Mouse (Mus musculus): ENCODE measurements around the gene Lzts2.
"Not testable (repeated sequence)": the region's sequence is repeated elsewhere in the genome, so short reads cannot be mapped to it uniquely, and the experiment has no call there.

The Lzts2 gene

DNA sequence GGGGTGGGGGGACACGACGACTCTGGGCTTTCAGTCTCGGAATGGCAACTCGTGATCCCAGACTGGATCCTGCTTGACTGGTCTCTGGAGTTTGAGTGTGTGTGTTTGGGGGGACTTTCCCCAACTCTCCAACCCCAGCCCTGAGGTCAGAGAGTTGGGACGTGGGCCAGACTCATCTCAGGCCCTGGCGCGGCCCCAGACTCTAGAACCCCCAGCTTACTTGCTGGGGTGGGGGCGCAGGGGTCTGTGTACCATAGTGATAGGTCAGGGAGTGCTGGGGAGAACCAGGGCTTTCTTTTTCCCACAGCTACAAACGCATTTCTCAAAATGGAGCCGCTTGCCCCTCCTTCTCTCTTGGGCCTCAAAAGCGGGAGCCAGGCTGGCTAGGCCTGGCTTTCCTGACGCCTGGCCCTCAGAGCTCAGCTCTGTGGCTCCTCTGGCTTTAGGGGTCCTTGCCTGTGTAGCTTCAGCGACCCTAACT lies 4.2 kb downstream of the Lzts2 start:
- in situ Hi-C loops (cut with MboI; ENCODE audit: low pct_unique_long_range_greater_than_20kb in 1 of 2, low sequenced_read_pairs in 2 of 2, unreplicated experiment in 1 of 2): no loop called here

GRCm38 (mm10) chr19:45020348-45020747 lies 6.1 kb downstream of the Lzts2 start:
- in situ Hi-C loops (cut with MboI; ENCODE audit: low pct_unique_long_range_greater_than_20kb in 1 of 2, low sequenced_read_pairs in 2 of 2, unreplicated experiment in 1 of 2): no loop called here

DNA sequence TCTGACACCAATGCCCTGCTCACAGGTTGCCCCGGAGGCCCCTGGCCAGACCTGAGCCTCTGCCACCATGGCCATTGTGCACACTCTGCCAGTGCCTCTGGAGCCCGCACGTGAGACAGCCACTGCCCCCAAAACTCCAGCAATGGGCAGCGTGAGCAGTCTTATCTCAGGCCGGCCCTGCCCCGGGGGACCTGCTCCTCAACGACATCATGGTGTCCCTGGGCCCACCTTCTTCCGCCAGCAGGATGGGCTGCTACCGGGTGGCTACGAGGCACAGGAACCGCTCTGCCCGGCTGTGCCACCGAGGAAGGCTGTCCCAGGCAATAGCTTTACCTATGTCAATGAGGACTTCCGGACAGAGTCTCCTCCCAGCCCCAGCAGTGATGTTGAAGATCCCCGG lies 7.1 kb downstream of the Lzts2 start:
- in situ Hi-C loops (cut with MboI; ENCODE audit: low pct_unique_long_range_greater_than_20kb in 1 of 2, low sequenced_read_pairs in 2 of 2, unreplicated experiment in 1 of 2): no loop called here

DNA sequence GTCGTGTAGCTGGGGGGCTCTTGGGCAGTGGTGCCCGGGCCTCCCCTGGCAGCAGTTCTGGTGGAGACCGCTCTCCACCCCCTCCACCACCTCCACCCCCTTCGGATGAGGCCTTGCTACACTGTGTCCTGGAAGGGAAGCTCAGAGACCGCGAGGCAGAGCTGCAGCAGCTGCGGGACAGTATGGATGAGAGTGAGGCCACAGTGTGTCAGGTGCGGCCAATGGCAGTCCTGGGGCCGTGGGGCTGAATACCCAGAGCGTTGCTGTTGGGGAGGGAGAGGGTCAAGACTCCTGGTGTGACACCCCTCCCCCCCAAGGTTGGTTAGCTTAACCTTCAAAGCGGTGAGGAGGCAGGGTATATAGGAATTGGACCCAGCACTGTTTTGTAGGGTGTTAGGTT lies 9.8 kb downstream of the Lzts2 start:
- in situ Hi-C loops (cut with MboI; ENCODE audit: low pct_unique_long_range_greater_than_20kb in 1 of 2, low sequenced_read_pairs in 2 of 2, unreplicated experiment in 1 of 2): no loop called here

DNA sequence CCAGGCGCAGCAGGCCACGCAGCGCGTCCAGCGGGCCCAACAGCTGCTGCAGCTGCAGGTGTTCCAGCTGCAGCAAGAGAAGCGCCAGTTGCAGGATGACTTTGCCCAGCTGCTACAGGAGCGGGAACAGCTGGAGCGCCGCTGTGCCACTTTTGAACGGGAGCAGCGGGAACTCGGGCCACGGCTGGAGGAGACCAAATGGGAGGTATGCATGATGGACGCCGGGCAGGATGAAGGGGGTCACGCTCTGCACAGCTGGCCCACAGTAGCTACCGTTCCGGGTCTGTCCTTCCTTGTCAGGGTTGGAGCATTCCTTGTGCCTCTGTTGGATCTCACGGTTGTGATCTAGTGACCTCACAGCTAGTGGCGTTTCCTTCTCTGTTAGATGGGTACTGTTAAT lies 10.6 kb downstream of the Lzts2 start:
- in situ Hi-C loops (cut with MboI; ENCODE audit: low pct_unique_long_range_greater_than_20kb in 1 of 2, low sequenced_read_pairs in 2 of 2, unreplicated experiment in 1 of 2): no loop called here

GRCm38 (mm10) chr19:45025937-45026568 lies 11.8 kb downstream of the Lzts2 start:
- in situ Hi-C loops (cut with MboI; ENCODE audit: low pct_unique_long_range_greater_than_20kb in 1 of 2, low sequenced_read_pairs in 2 of 2, unreplicated experiment in 1 of 2): no loop called here

- in situ Hi-C loops (cut with MboI; ENCODE audit: low pct_unique_long_range_greater_than_20kb in 1 of 2, low sequenced_read_pairs in 2 of 2, unreplicated experiment in 1 of 2): no loop called here
These were observed 12.9 kb downstream of the Lzts2 start for GRCm38 (mm10) chr19:45026958-45027670.

DNA sequence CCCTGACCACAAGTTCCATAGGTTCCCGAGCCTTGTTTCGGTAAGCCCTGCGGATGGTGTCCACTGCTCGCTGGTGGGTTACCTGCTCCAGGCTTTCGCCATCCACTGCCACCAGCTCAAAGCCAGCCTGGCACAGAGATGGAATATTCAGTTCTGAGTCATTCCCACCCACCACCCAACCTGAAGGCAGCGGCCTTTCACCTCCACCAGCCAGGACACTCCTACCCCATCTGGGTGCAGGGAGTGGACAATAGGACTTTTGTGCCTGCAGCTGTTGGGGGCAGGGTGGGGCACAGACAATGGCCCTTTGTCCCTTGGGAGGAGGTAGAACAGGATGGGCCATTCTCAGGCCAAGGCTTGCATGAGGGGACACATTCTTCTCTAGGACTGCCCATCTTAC lies 13.6 kb downstream of the Lzts2 start:
- in situ Hi-C loops (cut with MboI; ENCODE audit: low pct_unique_long_range_greater_than_20kb in 1 of 2, low sequenced_read_pairs in 2 of 2, unreplicated experiment in 1 of 2): no loop called here

DNA sequence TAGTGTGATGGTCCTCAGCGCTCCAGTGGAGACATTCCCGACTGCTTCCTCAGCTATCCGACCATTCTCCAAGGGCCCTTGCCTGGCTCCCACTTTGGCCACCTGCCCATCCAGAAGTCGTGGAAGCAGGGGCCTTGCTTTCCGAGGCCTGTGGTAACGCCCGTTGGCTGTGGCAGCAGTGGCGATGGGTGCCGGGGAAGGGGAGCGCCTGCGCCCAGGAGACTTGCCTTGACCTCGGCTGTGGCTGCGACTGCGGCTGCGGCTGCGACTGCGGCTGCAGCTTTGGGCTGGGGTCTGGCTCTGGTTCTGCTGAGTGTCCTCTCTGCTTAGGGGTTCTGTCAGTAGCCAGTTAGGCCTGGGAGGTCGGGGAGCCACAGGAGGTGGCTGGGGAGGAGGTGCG lies 14.5 kb downstream of the Lzts2 start:
- in situ Hi-C loops (cut with MboI; ENCODE audit: low pct_unique_long_range_greater_than_20kb in 1 of 2, low sequenced_read_pairs in 2 of 2, unreplicated experiment in 1 of 2): no loop called here

- in situ Hi-C loops (cut with MboI; ENCODE audit: low pct_unique_long_range_greater_than_20kb in 1 of 2, low sequenced_read_pairs in 2 of 2, unreplicated experiment in 1 of 2): no loop called here
These were observed 15.4 kb downstream of the Lzts2 start for GRCm38 (mm10) chr19:45029571-45029970.

DNA sequence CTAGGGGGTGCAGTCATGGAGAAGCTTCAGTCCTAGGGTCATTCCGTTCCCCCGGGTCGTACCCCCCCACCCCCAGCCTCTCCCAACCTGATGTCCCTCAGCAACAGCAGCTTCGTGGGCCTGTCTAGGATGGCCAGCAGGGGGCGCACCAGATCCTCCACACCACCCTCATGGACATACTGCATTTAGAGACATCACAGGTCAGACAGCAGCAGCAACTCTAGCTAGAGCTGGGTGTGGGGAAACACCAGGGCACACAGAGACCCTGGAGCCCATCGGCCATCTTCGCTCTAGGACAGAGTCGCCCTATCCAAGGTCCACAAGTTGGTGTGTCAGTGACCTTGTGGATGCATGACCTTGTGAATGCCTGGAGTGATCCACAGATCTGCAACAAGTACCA lies 15.9 kb downstream of the Lzts2 start:
- in situ Hi-C loops (cut with MboI; ENCODE audit: low pct_unique_long_range_greater_than_20kb in 1 of 2, low sequenced_read_pairs in 2 of 2, unreplicated experiment in 1 of 2): no loop called here

DNA sequence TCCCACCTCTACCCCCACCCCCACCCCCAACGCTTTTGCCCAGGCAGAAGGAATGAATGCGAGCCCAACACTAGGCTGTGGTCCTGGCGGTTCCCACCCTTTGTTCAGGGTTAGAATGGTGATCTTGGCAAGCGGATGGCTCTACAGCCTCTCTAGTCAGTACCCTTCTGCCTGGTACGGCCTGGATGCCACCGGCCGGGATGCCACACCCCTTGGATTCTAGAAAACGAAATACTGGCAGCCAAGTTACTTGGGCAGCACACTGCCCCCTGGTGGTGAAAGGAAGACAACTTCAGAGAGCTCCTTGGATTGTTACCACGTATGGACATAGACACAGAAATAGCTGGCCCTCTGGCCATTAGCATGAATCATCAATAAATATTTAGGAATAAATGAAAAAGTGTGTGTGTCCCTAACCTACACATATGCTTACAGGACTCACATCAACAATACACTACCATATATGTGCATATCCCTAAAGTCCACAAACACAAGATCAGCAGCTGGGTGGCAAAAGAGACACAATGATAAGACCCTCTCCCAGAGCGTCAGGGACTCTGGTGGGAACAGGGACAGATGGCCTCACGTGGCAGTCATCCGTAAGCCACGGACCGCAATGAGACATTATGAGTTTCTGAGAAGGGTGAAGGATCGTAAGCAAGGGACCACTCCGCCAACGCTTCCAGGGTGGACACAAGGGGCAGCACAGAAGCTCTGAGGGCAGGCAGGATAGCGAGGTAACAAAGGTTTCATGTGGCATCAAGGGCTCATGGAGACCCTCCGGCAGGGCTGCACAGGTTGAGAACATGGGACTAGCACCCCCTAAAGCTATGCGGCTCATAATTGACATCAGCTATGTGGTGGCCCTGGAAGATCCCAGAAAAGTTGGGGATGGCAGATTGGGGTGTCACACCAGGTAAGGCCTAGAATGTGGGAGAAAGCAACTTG lies 16.8 kb downstream of the Lzts2 start:
- in situ Hi-C loops (cut with MboI; ENCODE audit: low pct_unique_long_range_greater_than_20kb in 1 of 2, low sequenced_read_pairs in 2 of 2, unreplicated experiment in 1 of 2): no loop called here

DNA sequence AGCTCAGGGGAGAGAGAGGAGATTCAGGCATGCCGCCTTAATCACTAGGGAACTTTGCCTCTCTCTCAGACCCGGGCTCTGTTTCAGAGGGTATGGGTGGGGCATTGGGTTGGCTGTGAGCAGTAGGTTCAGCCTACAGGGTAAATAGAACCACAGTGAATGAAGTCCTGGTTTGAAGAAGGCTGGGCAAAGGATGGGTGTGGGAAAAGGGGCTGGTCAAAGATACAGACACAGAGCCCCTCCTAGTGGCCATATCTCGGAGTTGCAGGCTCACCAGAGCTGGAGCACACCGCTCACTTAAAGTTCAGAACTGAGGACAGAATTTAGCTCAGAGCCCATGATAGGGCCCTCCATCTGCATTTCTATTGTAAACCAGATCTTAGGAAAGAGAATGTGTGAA lies 17.6 kb downstream of the Lzts2 start:
- in situ Hi-C loops (cut with MboI; ENCODE audit: low pct_unique_long_range_greater_than_20kb in 1 of 2, low sequenced_read_pairs in 2 of 2, unreplicated experiment in 1 of 2): no loop called here

DNA sequence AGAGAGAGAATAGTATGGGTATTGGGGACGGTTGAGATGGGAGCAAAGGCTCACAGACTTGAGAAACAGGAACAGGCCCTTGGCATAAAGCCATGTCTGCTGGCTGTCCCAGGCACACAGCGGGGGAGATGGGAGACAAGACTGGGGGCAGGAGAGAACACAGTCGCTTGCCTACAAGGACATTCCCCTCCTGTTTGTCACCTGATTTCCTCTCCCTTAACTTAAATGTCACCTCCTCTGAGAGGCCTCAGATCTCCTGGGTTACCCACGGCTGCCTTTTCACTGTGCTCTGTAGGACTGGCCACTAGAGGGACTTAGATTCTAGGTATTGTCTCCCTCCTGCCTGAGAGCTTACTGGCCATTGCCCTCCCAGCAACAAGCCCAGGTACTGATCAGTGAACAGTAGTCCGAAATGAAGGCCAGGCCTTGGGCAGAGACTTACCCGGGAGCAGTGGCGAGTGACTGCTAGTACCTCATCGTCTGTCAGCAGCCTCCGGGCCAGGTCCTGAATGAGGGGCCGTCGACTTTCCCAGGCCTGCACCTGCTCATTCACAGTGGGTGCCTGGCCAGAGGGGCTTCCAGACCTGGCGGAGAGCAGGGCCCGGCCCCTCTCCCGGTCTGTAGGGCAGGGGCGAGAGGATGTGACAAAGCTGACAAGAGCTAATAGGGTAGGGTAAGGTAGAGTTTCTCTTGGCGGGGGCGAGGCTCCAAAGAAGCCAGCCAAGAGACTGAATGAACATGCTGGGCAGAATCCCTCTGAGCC lies 18.5 kb downstream of the Lzts2 start:
- in situ Hi-C loops (cut with MboI; ENCODE audit: low pct_unique_long_range_greater_than_20kb in 1 of 2, low sequenced_read_pairs in 2 of 2, unreplicated experiment in 1 of 2): no loop called here

DNA sequence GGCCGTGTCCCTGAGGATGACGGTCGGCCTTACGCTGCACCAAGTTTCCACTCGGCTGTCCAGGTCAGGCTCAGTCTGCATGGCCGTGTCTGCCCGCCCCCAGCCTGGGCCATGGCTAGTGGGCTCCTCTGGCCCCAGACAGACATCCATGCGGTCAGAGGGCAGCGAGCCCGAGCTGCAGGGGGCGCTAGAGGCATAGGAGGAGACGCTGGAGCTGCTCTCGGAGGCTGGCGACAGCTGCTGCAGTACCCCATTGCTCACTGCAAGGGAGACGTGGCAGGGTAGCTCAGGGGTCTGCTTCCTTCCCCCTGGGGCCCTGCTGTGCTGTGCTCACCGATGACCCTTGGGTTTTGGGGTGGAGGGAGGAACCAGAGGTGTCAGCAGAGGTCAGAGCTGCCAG lies 22.7 kb downstream of the Lzts2 start:
- in situ Hi-C loops (cut with MboI; ENCODE audit: low pct_unique_long_range_greater_than_20kb in 1 of 2, low sequenced_read_pairs in 2 of 2, unreplicated experiment in 1 of 2): no loop called here

DNA sequence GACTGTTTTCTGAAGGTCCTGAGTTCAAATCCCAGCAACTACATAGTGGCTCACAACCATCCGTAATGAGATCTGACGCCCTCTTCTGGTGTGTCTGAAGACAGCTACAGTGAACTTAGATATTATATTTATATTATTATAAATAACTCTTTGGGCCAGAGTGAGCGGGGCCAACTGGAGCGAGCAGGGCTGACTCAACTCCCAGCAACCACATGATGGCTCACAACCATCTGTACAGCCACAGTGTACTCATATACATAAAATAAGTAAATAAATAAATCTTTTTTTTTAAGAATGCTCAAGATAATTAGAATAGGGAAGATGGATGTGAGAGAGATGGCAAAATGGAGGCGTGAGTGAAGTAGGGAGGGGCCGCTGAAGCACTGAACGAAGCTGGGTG lies 24.0 kb downstream of the Lzts2 start:
- in situ Hi-C loops (cut with MboI; ENCODE audit: low pct_unique_long_range_greater_than_20kb in 1 of 2, low sequenced_read_pairs in 2 of 2, unreplicated experiment in 1 of 2): not testable (repeated sequence)

DNA sequence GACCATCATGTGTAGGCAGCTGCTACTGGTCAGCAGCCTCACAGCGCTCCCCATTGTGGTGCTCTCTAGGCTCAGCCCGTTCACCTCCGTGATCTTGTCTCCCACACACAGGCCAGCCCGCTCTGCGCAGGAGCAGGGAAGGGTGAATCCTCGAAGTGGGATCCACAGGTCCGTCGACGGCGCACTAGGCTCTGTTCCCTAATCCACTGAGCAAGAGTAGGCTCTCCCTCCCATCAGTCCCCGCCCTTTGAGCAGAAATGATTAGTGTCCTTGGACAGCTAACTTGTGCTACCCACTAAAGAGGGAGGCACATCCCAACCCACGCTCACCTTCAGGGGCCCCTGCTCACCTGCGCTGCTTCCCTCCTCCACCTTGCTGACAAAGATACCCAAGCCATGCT lies 26.0 kb downstream of the Lzts2 start:
- in situ Hi-C loops (cut with MboI; ENCODE audit: low pct_unique_long_range_greater_than_20kb in 1 of 2, low sequenced_read_pairs in 2 of 2, unreplicated experiment in 1 of 2): no loop called here

GRCm38 (mm10) chr19:45044389-45044927 lies 30.2 kb downstream of the Lzts2 start:
- in situ Hi-C loops (cut with MboI; ENCODE audit: low pct_unique_long_range_greater_than_20kb in 1 of 2, low sequenced_read_pairs in 2 of 2, unreplicated experiment in 1 of 2): no loop called here

Measured in mouse embryonic stem cell (cell line).